Mouse (Mus musculus) skeletal muscle tissue, adult 2 months (tissue): Measurements from ENCODE around the gene Emx1.

ENCODE experiments used
- DNase-seq: peaks from one replicate; pipeline ENCODE4 v3.0.0-alpha.2; 2012; ENCODE audit warnings: low read depth, low spot score

Gene Emx1

GRCm38 (mm10) chr6:85230762-85231161, 43.5 kb downstream of the Emx1 start:
- no peak for DNase-seq

- no peak for DNase-seq
Measured at GRCm38 (mm10) chr6:85231469-85231868, 44.2 kb downstream of the Emx1 start.

GRCm38 (mm10) chr6:85232045-85232444, 44.8 kb downstream of the Emx1 start:
- DNase-seq = no peak

GRCm38 (mm10) chr6:85232836-85233623, 45.8 kb downstream of the Emx1 start:
- DNase-seq = no peak

- no peak for DNase-seq
Measured at GRCm38 (mm10) chr6:85234796-85235195, 47.6 kb downstream of the Emx1 start.

- peak; percentile 10 for DNase-seq
Measured at GRCm38 (mm10) chr6:85237001-85237400, 49.8 kb downstream of the Emx1 start.

- no peak for DNase-seq
Measured at GRCm38 (mm10) chr6:85237595-85238337, 50.5 kb downstream of the Emx1 start.

- DNase-seq = peak; percentile 10
Measured at GRCm38 (mm10) chr6:85239044-85239489, 51.8 kb downstream of the Emx1 start.

GRCm38 (mm10) chr6:85249821-85250220, 62.6 kb downstream of the Emx1 start:
- DNase-seq = no peak

- peak; percentile 86 for DNase-seq
Measured at GRCm38 (mm10) chr6:85250811-85251241, 63.6 kb downstream of the Emx1 start.

GRCm38 (mm10) chr6:85252251-85253058, 65.2 kb downstream of the Emx1 start:
- DNase-seq = no peak

GRCm38 (mm10) chr6:85253275-85253674, 66.0 kb downstream of the Emx1 start:
- DNase-seq = no peak
